Mouse (Mus musculus) liver, embryonic 16.5 days (tissue): ENCODE measurements around the gene Tmem140. TPM values are rescaled to one million over a fixed set of nuclear protein-coding genes. Genes with fewer than 3 reads are reported as not detected.

Experiments
- ATAC-seq: fragments of 200-750 bp; cut with Nextera tagmentation; 2 replicates; pipeline ENCODE4 v1.8.0; 2017; ENCODE audit warnings: low read depth, mild to moderate bottlenecking, moderate number of reproducible peaks, moderate library complexity
- H3K27ac ChIP-seq: fragments of 300-500 bp; sonication (generic); 2 replicates; pipeline ENCODE4 v1.5.1; 2014; ENCODE audit warnings: mild to moderate bottlenecking, low read length
- H3K27me3 ChIP-seq: fragments of 300-500 bp; sonication (generic); 2 replicates; pipeline ENCODE4 v1.6.1; 2014; ENCODE audit warnings: low read depth, low read length, mixed read lengths; ENCODE audit not compliant: control insufficient read depth, insufficient read depth
- H3K36me3 ChIP-seq: fragments of 300-500 bp; sonication (generic); 2 replicates; pipeline ENCODE4 v1.6.1; 2014; ENCODE audit warnings: mild to moderate bottlenecking; ENCODE audit not compliant: control insufficient read depth, insufficient read depth
- H3K4me1 ChIP-seq: fragments of 300-500 bp; sonication (generic); 2 replicates; pipeline ENCODE4 v1.6.1; 2014; ENCODE audit warnings: low read depth, low read length, mixed read lengths; ENCODE audit not compliant: control insufficient read depth
- H3K4me2 ChIP-seq: fragments of 300-500 bp; sonication (generic); 2 replicates; pipeline ENCODE4 v1.6.1; 2014; ENCODE audit warnings: low read depth, low read length, mixed read lengths
- H3K4me3 ChIP-seq: fragments of 300-500 bp; sonication (generic); 2 replicates; pipeline ENCODE4 v1.5.1; 2014; ENCODE audit warnings: low read depth, mild to moderate bottlenecking, low read length
- H3K9ac ChIP-seq: fragments of 300-500 bp; sonication (generic); 2 replicates; pipeline ENCODE4 v1.6.1; 2014; ENCODE audit warnings: low read depth, low read length
- H3K9me3 ChIP-seq: fragments of 300-500 bp; sonication (generic); replicated peaks from 2 replicates; pipeline ENCODE4 v1.6.1; 2016; ENCODE audit warnings: low read length; ENCODE audit not compliant: control insufficient read depth
- WGBS: fragments of 180-500 bp; shearing (Covaris S2); extraction: QIAGEN DNeasy Blood & Tissue Kit; methylation state at CpG from one replicate; pipeline ENCODE4 v1.1.7; 2014; ENCODE audit not compliant: insufficient replicate concordance; 5-methylcytosine and 5-hydroxymethylcytosine counted together
- polyA plus RNA-seq: library from polyadenylated mRNA; unstranded; fragments of >200 nt; fragmentation: Nextera tagmentation; extraction: Ambion mirVana; gene quantifications from 2 replicates; pipeline ENCODE4 v1.2.1, GENCODE M21; 2015

Gene Tmem140
- polyA plus RNA-seq, 1 experiment from 2014 or later = 10.0 TPM

DNA sequence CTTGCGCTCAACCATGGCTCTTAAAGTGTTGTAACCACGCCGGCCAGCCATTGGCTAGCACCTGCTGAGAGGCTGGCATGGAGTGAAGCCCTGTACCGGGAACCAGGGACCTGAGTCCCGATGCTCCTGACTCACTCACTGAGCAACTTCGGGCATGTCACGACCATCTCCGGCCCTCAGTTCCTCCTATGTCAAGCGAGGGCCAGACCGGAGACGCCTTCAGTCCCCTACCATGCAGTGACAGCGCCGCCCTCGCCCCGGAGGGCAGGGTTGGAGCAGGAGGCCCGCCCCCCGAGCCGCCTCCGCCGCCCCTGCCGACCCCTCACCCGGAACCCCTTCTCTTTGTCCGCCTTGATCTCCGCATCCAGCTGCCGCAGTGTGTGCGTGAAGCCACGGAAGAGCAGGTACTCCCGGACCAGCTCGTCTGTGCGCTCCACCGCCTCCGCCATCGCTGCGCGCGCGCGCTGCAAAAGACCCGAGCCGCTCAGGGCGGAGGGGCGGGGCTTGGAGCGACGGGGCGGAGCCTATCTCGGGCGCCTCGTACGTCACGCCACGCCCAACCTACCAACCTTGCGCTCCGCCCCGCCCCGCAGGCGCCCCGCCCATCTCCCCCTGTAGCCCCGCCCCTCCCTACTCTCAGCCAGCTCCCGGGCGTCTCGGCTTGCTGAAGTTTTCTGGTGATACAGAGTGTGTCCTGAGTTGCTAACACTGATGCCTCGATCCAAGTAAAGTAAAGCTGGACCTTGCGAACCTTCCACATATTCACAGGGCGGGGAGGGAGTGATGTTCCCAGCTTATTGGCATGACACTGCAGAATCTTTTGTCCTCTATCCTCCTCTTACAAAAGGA, 47.6 kb downstream of the Tmem140 start, which contains the start of gene Wdr91:
Wdr91 (minus strand) TSS at position 506 of the 849 bp plus-strand sequence.
- peak within 1 kb of the TSS; percentile 86 for H3K27ac ChIP-seq
- H3K9ac ChIP-seq = peak within 1 kb of the TSS; percentile 83
- no peaks in the 10 kb centered on the region for H3K27me3 ChIP-seq
- peaks cover 3% of the 10 kb centered on the region; the same call in 1 of the 2 replicates for H3K36me3 ChIP-seq
- H3K9me3 ChIP-seq = no peaks in the 10 kb centered on the region
- peaks cover 53% of the 10 kb centered on the region for H3K4me1 ChIP-seq
- peak within 1 kb of the TSS; percentile 71 for H3K4me3 ChIP-seq
- peak within 1 kb of the TSS; percentile 83 for H3K4me2 ChIP-seq
- ATAC-seq = peak; percentile 76
- WGBS = under 1% methylated on average over 64 of the region's 64 CpGs

- 74% methylated on average over 13 of the region's 13 CpGs for WGBS
- Histone ChIP-seq H3K9ac (no peak overlapping the region), H3K4me1 (peaks cover 31% of the 10 kb centered on the region), H3K9me3 (no peaks in the 10 kb centered on the region), H3K4me2 (no peak overlapping the region), H3K27ac (no peak overlapping the region), H3K27me3 (no peaks in the 10 kb centered on the region), H3K4me3 (no peak overlapping the region), H3K36me3 (no peaks in the 10 kb centered on the region)
- ATAC-seq = no peak
Measured at GRCm38 (mm10) chr6:34913341-34914040, 50.5 kb downstream of the Tmem140 start.

DNA sequence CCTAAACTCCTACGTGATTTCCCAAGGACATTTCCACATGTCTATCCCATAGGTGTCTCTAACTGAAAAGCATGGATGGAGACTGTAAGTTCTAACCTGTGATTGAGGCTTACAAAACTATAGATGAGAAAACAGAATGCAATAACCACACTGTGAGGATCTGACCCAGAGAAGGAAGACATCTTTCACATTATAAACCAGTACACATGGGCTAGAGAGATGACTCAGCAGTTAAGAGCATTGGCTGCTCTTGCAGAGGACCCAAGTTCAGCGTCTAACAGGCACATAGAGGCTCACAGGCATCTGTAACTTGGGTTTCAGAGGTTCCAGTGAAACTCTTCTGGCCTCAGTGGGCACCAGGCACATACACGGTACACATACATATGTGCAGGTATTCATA, 51.5 kb downstream of the Tmem140 start:
- no peak overlapping the region for H3K4me3 ChIP-seq
- no peak overlapping the region for H3K9ac ChIP-seq
- WGBS = 59% methylated on average over 3 of the region's 3 CpGs
- peaks cover 23% of the 10 kb centered on the region for H3K4me1 ChIP-seq
- no peak for ATAC-seq
- no peaks in the 10 kb centered on the region for H3K9me3 ChIP-seq
- H3K27me3 ChIP-seq = no peaks in the 10 kb centered on the region
- no peaks in the 10 kb centered on the region for H3K36me3 ChIP-seq
- H3K4me2 ChIP-seq = no peak overlapping the region
- H3K27ac ChIP-seq = no peak overlapping the region

GRCm38 (mm10) chr6:34919146-34919545, 56.2 kb downstream of the Tmem140 start:
- no peak overlapping the region for H3K4me2 ChIP-seq
- 72% methylated on average over 7 of the region's 7 CpGs for WGBS

GRCm38 (mm10) chr6:34919956-34920355, 57.0 kb downstream of the Tmem140 start, which contains the start of gene Stra8:
Stra8 (plus strand) TSS chr6:34920163.
- no peak within 1 kb of the TSS for H3K4me2 ChIP-seq
- H3K9ac ChIP-seq = no peak within 1 kb of the TSS
- no peak within 1 kb of the TSS for H3K4me3 ChIP-seq
- no peak for ATAC-seq
- no peaks in the 10 kb centered on the region for H3K36me3 ChIP-seq
- H3K27me3 ChIP-seq = no peaks in the 10 kb centered on the region
- WGBS = 54% methylated on average over 10 of the region's 10 CpGs
- H3K4me1 ChIP-seq = peaks cover 3% of the 10 kb centered on the region; the same call in 1 of the 2 replicates
- no peak within 1 kb of the TSS for H3K27ac ChIP-seq
- no peaks in the 10 kb centered on the region for H3K9me3 ChIP-seq

More at GRCm38 (mm10) chr6:34919146-34919545, 56.2 kb downstream of the Tmem140 start:
- no peaks in the 10 kb centered on the region for H3K36me3 ChIP-seq
- H3K4me1 ChIP-seq = peaks cover 5% of the 10 kb centered on the region
- no peak for ATAC-seq
- H3K9ac ChIP-seq = no peak overlapping the region
- no peak overlapping the region for H3K4me3 ChIP-seq
- H3K9me3 ChIP-seq = no peaks in the 10 kb centered on the region
- no peak overlapping the region for H3K27ac ChIP-seq
- H3K27me3 ChIP-seq = no peaks in the 10 kb centered on the region

GRCm38 (mm10) chr6:34920631-34921030, 57.7 kb downstream of the Tmem140 start:
- Histone ChIP-seq H3K27ac (no peak overlapping the region), H3K4me3 (no peak overlapping the region), H3K4me1 (peaks cover 3% of the 10 kb centered on the region; the same call in 1 of the 2 replicates), H3K9me3 (no peaks in the 10 kb centered on the region), H3K27me3 (no peaks in the 10 kb centered on the region), H3K4me2 (no peak overlapping the region), H3K9ac (no peak overlapping the region), H3K36me3 (no peaks in the 10 kb centered on the region)
- 81% methylated on average over 12 of the region's 12 CpGs for WGBS
- ATAC-seq = no peak

DNA sequence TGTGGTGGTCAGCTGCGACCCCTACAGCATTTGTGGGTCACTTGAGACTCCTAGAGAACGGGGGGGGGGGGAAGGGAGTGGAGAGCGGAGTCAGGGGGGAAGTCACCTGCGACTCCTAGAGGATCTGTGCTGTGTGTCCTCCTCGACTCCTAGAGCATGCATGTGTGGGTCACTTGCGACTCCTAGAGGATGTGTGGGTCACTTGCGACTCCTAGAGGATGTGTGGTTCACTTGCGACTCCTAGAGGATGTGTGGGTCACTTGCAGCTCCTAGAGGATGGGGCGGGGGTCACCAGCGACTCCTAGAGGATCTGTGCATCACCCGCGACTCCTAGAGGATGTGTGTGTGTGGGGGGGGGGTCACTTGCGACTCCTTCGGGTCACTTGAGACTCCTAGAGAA, 59.0 kb downstream of the Tmem140 start:
- Histone ChIP-seq H3K27ac (no peak overlapping the region), H3K27me3 (no peaks in the 10 kb centered on the region), H3K4me3 (no peak overlapping the region), H3K9ac (no peak overlapping the region), H3K9me3 (no peaks in the 10 kb centered on the region), H3K36me3 (no peaks in the 10 kb centered on the region), H3K4me1 (peaks cover 3% of the 10 kb centered on the region; the same call in 1 of the 2 replicates), H3K4me2 (no peak overlapping the region)
- 45% methylated on average over 13 of the region's 14 CpGs for WGBS
- ATAC-seq = peak; percentile 76
